Mouse (Mus musculus) layer of hippocampus, postnatal 25 days (tissue): ENCODE measurements around the gene Bend3. TPM values are rescaled to one million over a fixed set of nuclear protein-coding genes. Genes with fewer than 3 reads are reported as not detected.
A peak's percentile ranks its signal among the peaks of the same experiment; 100 is the strongest.
"Not testable (repeated sequence)": the region's sequence is repeated elsewhere in the genome, so short reads cannot be mapped to it uniquely, and the experiment has no call there.

ENCODE experiments used
- DNase-seq, 2 experiments: peaks; one replicate each; pipeline ENCODE4 v3.0.0; 2022; ENCODE audit warnings: mixed read lengths in 2 of 2, low spot score in 1 of 2; ENCODE audit errors: extremely low spot score in 1 of 2
- total RNA-seq, 2 experiments: library from RNA; stranded (reverse); gene quantifications; 2 replicates each; pipeline ENCODE4 v1.2.3; 2021

Gene Bend3
- total RNA-seq, 2 experiments from 2014 or later: 4.9 to 7.7 TPM

DNA sequence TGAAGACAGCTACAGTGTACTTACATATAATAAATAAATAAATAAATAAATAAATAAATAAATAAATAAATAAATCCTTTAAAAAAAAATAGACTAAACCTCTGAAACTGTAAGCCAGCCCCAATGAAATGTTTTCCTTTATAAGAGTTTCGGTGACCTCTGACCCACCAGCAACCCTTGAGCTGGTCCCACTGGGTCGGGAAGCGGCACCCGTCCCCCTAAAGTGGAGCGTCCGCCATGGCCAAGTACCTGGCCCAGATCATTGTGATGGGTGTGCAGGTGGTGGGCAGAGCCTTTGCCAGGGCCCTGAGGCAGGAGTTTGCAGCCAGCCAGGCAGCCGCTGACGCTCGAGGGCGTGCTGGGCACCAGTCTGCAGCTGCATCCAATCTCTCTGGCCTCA lies 45.3 kb downstream of the Bend3 start, which contains the start of gene Gm9803:
TSS of gene Gm9803 (plus strand) at position 154 of the 400 bp plus-strand sequence.
- not testable (repeated sequence) for DNase-seq

DNA sequence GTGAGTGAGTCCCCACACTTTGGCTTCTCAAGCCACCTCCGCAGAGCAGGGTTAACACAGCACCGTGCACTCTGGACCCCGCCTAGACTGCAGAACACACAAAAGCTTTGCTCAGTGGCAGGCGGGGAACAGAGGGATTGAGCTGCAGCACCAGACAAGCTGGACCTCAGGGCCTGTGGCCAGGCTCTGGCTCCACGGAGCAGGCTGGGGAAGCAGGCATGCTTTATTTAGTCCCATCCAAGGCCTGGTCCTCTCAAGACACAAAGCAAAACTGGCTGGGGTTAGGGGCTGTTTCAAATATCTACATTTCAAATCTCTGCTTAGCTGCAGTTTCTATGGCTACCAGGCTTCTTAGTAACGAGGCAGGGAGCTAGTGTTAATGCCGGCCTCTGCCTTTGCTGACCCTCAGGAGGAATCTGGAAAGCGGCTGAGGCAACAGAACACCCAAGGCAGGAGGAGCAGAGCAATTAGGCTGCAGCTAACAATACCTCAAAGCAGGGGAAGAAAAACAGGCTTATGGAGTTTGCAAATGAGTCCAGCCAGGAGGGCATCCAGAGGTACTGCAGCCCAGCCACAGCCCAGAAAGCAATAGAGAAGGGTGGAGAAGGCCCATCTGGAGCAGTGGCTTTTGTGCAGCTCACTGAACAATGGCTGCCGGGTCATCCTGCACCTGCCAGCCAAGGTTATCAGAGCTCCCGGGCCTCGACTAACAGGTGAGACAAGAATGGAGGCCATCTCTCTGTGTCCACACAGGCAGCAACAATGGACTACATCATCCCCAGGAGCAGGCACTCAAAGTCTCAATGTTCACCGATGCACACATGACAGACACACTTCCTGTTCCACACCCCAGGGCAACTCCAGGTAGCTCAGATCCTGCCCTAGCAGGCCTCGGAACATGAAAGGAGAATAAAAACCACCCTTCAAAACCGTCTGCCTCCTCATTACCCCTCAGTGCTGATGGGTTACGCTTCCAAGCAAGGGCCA lies 48.9 kb downstream of the Bend3 start:
- no peak for DNase-seq

DNA sequence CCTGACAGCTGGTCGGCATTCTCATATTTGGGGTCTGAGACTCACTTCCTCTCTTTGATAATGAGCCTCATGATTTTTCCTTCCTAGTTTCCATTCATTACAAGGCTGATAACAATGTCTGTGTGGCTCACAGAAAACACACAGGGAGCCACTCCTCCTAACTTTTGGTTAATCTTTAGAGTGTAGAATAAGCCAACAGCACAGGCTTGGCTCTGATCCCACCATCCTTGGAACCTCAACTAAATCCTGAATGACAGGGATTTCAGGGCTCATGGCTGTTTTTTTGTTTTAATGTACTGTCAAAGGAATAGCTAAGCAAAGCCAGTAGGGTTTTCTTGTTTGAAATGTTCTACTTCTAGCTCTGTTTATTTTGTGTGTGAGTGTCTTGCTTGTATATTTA lies 55.8 kb downstream of the Bend3 start:
- DNase-seq: no peak

DNA sequence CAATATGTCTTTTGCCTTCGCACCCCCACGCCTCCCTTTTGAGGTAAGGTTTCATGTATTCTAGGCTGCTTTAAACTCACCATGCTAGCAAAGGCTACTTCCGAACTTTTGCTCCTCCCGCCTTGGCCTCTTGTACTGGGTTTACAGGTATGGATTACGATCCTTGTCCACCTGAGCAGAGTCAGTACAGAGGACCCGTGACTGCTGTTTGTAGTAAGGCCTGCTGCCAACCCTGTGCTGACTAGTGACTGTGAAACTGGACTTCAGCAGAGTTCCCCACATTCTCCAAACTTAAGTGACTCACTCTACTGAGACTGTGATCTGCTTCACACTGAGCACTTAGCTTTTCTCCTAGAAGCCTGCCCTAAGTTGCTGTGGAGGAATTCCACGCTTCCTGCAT lies 59.0 kb downstream of the Bend3 start:
- no peak for DNase-seq

DNA sequence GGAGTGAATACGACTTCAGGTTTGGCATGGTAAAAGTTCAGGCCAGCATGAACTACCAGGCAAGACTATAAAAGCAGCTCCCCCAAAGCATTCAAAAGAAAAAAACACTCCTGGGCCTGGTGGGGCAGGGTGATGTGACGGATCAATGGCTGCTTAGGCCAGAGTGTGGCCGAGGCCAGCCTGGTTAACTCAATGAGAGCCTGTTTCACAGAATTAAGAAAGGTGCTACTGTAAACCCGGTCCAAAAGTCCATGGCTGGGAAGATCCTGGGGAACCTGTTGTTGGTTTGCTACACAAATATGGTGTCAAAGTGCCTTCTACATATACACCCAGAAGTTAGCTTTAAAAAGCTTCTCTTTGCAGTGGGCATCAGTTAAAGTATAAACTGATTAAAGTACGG lies 60.2 kb downstream of the Bend3 start:
- no peak for DNase-seq

DNA sequence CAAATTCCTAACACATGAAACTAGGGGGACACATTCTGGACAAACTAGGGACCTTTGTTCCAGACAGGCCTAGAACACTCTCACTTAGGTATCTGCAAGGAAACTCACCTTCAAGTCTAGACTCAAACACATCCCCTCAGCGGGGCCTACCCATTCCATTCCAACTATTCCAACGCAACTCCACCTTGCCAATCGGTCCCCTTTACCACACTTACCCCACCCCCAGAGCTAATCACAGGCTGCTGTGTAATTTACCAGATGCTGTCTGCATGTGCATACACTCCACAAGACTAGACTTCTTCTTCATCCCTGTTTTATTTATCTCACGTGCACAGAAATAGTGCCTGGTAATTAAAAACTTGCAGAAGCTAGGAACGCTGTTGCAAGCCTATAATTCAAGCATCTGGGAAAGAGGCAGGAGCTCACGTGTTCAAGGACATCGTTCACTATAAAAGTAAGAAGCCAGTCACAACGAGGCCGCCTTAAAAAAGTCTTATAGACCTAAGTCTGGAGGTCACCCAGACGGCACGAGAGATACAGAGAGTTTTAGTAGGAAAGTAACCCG lies 61.2 kb downstream of the Bend3 start:
- no peak for DNase-seq

DNA sequence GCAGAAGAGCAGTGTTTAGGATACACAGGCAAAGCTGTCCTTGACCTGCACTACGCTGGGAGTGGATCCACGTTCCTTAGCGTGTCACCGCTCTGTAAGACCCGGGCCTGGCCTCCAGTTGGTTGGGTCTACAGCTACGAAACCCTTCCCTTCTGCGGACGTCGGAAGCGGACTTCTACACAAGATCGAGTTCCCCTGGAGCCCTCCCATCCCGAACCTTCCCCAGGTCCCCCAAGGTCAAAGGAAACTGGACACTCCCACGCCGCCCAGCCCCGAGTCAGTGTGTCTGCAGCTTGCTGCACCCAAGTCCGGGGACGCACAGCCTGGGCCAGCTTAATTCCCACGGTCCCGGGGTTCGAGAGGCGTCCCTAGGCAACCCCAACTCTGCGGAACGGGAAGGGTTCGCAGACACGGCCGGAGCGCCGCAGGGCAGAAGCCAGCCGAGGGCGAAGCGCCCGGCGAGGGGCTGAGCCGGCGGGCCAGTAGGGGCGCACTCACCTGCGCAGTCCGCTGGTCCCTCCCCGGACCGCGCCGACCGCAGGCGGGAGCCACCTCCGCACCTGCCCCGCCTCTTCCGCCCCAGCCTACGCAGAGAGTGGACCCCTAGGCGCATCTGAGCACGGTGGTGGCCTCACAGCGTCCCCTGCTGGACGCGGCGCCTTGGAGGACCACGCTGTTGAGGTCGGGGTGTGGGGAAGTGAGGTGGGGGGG lies 62.0 kb downstream of the Bend3 start, which contains the start of gene 1700021F05Rik:
TSS of gene 1700021F05Rik (minus strand) at position 553 of the 711 bp plus-strand sequence.
- DNase-seq: peak; percentile 96 to 98

DNA sequence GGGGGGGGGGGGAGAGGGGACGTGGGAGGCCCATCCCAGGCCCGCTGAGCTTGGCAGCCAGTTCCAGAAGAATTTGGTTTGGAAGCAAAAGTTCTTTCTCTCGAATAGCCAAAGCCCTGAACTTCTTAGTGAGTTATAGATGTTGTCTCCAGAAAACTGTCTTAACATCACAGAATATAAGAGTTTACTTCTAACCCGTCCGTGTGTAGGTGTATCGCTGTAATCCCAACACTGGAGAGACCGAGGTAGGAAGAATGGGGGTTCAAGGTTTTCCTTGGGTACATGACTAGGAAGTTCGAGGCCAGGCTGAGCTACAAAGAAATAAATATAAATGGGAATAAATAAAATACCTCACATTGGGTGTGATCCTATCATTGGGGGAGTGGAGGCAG lies 62.5 kb downstream of the Bend3 start:
- no peak for DNase-seq

DNA sequence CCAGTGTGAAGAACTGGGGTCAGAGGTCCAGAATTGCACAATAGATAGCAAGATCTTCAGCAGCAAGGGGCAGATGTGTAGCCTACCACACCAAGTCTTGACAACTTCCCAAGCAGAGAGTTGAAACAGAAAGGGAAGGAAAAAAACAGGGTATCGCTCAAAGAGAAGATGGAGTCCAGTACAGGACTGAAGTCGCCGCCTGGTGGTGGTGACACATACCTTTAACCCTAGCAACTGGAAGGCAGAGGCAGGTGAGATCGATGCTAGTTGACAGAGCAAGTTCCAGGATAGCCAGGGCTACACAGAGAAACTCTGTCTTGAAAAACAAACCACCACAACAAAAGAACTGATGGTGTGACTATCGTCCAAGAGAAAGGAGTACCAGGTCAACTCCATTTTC lies 70.8 kb downstream of the Bend3 start:
- DNase-seq: no peak

DNA sequence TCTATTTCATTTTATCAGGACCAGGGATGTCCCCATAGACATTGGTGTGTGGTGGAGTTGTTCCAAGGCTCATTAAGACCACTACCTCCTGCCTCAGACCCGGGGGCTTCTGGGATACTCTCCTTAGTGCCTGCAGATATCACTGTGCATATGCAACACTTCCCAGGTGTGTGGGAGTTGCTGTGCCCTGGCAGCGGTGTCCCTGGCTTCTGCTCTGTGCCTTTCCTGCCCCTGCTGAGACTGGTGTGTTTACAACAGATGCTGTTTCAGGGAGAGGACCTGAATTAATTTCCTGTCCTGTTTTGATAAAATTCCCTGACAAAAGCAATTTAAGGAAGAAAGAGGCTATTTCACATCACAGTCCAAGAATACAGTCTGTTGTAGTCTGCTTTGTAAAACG lies 72.3 kb downstream of the Bend3 start:
- DNase-seq: no peak

DNA sequence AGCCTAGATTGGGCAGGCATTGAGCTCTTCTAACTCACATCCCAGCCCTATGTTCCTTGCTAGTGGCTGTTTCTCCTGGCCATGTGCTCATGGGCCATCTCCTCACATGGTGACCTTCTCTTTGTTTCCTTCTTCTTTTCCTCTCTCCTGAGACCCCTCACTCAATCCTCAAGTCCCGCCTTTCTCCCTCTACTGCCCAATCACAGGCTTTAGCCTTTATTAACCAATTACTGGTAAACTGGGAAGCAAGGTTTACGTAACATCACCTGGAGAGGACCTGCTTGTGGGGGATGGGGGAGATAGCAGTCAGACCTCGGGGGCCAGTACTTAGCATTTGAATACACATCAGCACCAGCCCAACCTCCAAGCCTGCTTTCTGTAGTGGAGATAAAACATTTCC lies 72.8 kb downstream of the Bend3 start:
- DNase-seq: no peak

DNA sequence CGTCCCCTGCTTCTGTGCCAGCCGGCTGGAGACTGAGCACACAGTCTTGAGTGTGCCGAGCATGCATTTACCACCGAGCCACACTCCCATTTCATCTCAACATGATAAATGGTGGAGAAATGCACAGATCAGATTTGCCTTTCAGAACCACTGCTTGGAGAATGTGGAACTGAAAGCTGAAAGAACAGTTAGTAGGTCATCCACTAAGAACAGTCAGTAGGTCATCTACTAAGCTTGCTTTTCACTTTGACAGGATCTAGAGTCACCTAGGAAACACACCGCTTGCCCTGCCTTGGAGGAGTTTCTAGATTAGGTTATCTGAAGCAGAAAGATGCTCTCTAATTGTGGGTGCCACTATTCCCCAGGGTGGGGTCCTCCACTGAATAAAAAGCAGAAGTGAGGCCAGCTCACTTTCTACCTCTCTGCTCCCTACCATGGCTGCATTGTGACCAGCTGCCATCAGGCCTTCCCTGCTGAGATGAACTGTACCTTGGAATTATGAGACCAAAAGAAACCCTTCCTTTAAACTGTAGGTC lies 79.1 kb downstream of the Bend3 start:
- DNase-seq: no peak

DNA sequence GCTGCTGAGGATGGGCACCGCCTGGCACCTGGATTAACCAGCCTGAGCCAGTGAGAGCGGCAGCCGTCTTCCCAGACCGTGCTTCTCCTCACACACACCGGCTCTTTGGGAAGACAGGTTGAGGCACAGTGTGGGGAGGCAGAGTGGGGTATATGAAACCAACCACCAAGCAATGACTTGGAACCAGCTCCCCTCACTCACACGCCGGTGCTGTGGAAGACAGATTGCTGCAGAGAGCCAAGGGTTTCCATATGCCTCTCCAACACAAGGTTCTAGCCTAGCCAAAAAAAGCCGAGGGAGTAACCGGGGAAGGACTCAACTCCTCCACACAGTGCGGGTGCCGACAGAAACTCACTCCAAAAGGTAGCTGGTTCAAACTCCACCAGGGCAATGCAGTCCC lies 80.7 kb downstream of the Bend3 start:
- DNase-seq: no peak

DNA sequence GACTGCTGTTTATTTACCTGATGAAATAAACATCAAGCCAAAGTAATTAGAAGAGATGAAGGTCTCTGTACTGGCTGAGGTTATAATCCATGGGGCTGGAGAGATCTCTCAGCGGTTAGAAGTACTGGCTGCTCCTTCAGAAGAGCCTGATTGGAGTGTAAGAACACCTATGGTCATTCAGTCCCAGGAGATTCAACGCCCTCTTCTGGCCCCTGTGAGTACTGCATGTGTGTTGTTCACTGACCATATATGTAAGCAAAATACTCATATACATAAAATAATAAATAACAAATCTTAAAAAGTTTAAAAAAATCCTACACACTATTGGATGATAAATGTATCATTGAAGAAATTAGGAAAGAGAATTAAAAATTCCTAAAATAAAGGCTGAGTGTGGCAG lies 82.1 kb downstream of the Bend3 start:
- no peak for DNase-seq

DNA sequence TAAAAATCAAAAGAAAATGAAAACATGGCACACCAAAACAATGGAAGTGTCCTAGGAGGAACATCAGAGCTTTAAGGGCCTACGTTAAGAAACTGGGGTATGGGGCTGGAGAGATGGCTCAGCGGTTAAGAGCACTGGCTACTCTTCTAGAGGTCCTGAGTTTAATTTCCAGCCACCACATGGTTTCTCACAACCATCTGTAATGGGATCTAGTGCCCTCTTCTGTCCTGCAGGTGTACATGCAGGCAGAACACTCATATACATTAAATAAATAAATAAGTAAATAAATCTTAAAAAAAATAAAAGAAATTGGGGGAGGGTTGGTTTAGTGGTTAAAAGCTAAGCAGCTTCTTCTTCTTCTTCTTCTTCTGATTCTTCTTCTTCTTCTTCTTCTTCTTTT lies 82.7 kb downstream of the Bend3 start:
- no peak for DNase-seq

Other genes with a start within 250 kb of the Bend3 start
- 10 to 100 TPM in 1 of 2 experiments, not detected in 1; 15.7 TPM for gene Gm9803, start 45.3 kb downstream of the Bend3 start, total RNA-seq
- gene 1700021F05Rik, start 62.2 kb downstream of the Bend3 start, total RNA-seq: 10 to 100 TPM; 42.3 to 42.6 TPM
- 10 to 100 TPM; 15.0 to 16.6 TPM for gene Cd24a, start 99.5 kb downstream of the Bend3 start, total RNA-seq